Mouse (Mus musculus) neural tube, embryonic 15.5 days (tissue): ENCODE data around the gene Clec4a2. TPM values are rescaled to one million over a fixed set of nuclear protein-coding genes. Genes with fewer than 3 reads are reported as not detected.

Experiments
- polyA plus RNA-seq: library from polyadenylated mRNA; unstranded; fragments of >200 nt; fragmentation: Nextera tagmentation; extraction: Ambion mirVana; gene quantifications from 2 replicates; pipeline ENCODE4 v1.2.1, GENCODE M21; 2015

Gene Clec4a2
- polyA plus RNA-seq, 1 experiment from 2014 or later, result 1.7 TPM

Other genes starting within 250 kb of the Clec4a2 start
- 148 and 168 TPM in 2 replicates for gene Necap1, start 232.0 kb upstream of the Clec4a2 start, polyA plus RNA-seq
- 1.4 and 2.7 TPM in 2 replicates for gene Clec4a1, start 184.6 kb upstream of the Clec4a2 start, polyA plus RNA-seq
- gene Clec4a3, start 153.9 kb upstream of the Clec4a2 start, polyA plus RNA-seq, result 0.95 and 2.6 TPM in 2 replicates
- not detected in 2 replicates for gene Clec4a4, start 116.1 kb upstream of the Clec4a2 start, polyA plus RNA-seq
- gene Clec4b1, start 56.5 kb upstream of the Clec4a2 start, polyA plus RNA-seq, result not detected in 2 replicates
- gene Clec4b2, start 66.5 kb downstream of the Clec4a2 start, polyA plus RNA-seq, result not detected in 2 replicates
- 0.73 and 1.9 TPM in 2 replicates for gene Clec4n, start 123.4 kb downstream of the Clec4a2 start, polyA plus RNA-seq
- gene Clec4d, start 155.7 kb downstream of the Clec4a2 start, polyA plus RNA-seq, result 0.18 TPM in 1 of 2 replicates, not detected in the other
- 0.31 TPM in 1 of 2 replicates, not detected in the other for gene Clec4e, start 183.4 kb downstream of the Clec4a2 start, polyA plus RNA-seq
- not detected in 2 replicates for gene Vmn2r19, start 201.9 kb downstream of the Clec4a2 start, polyA plus RNA-seq